Mouse (Mus musculus): ENCODE data around the gene Hao2. TPM values are rescaled to one million over a fixed set of nuclear protein-coding genes. Genes with fewer than 3 reads are reported as not detected.

Hao2 gene
- polyA plus RNA-seq, 1 experiment from 2014 or later, result not detected

- 80% methylated on average over 6 of the region's 6 CpGs for WGBS
- no peaks in the 10 kb centered on the region for H3K9me3 ChIP-seq
- H3K4me3 ChIP-seq, result no peak overlapping the region
- no peak overlapping the region for H3K27ac ChIP-seq (replicated peaks)
- H3K36me3 ChIP-seq (replicated peaks), result no peaks in the 10 kb centered on the region
- no peaks in the 10 kb centered on the region for H3K27me3 ChIP-seq (replicated peaks; ENCODE audit: low read depth, poor library complexity, severe bottlenecking)
- H3K4me1 ChIP-seq, result no peaks in the 10 kb centered on the region
- no peak for DNase-seq (ENCODE audit: low spot score)
These were observed 20.6 kb upstream of the Hao2 start for GRCm38 (mm10) chr3:98913591-98913990.

- H3K4me3 ChIP-seq, result no peak overlapping the region
- WGBS, result 93% methylated on average over 2 of the region's 2 CpGs
- no peak for DNase-seq (ENCODE audit: low spot score)
- H3K9me3 ChIP-seq, result no peaks in the 10 kb centered on the region
- no peaks in the 10 kb centered on the region for H3K4me1 ChIP-seq
- no peaks in the 10 kb centered on the region for H3K36me3 ChIP-seq (replicated peaks)
- H3K27me3 ChIP-seq (replicated peaks; ENCODE audit: low read depth, poor library complexity, severe bottlenecking), result no peaks in the 10 kb centered on the region
- no peak overlapping the region for H3K27ac ChIP-seq (replicated peaks)
These were observed 4.6 kb upstream of the Hao2 start for GRCm38 (mm10) chr3:98897606-98898005.

- no peaks in the 10 kb centered on the region for H3K4me1 ChIP-seq
- no peaks in the 10 kb centered on the region for H3K27me3 ChIP-seq (replicated peaks; ENCODE audit: low read depth, poor library complexity, severe bottlenecking)
- H3K36me3 ChIP-seq (replicated peaks), result no peaks in the 10 kb centered on the region
- no peaks in the 10 kb centered on the region for H3K9me3 ChIP-seq
- H3K4me3 ChIP-seq, result no peak overlapping the region
- 43% methylated on average over 10 of the region's 10 CpGs for WGBS
- peak; percentile 21 for DNase-seq (ENCODE audit: low spot score)
- no peak overlapping the region for H3K27ac ChIP-seq (replicated peaks)
These were observed 2.1 kb upstream of the Hao2 start for GRCm38 (mm10) chr3:98895071-98895601.

GRCm38 (mm10) chr3:98890430-98890829 is 2.6 kb downstream of the Hao2 start:
- Histone ChIP-seq H3K9me3 (no peaks in the 10 kb centered on the region), H3K27ac (replicated peaks) (no peak overlapping the region), H3K36me3 (replicated peaks) (no peaks in the 10 kb centered on the region), H3K27me3 (replicated peaks; ENCODE audit: low read depth, poor library complexity, severe bottlenecking) (no peaks in the 10 kb centered on the region), H3K4me3 (no peak overlapping the region), H3K4me1 (no peaks in the 10 kb centered on the region)
- 84% methylated on average over 4 of the region's 4 CpGs for WGBS
- DNase-seq (ENCODE audit: low spot score), result no peak

- 78% methylated on average over 2 of the region's 2 CpGs for WGBS
- H3K36me3 ChIP-seq (replicated peaks), result no peaks in the 10 kb centered on the region
- no peaks in the 10 kb centered on the region for H3K27me3 ChIP-seq (replicated peaks; ENCODE audit: low read depth, poor library complexity, severe bottlenecking)
- DNase-seq (ENCODE audit: low spot score), result no peak
- no peak overlapping the region for H3K4me3 ChIP-seq
- no peak overlapping the region for H3K27ac ChIP-seq (replicated peaks)
- H3K9me3 ChIP-seq, result no peaks in the 10 kb centered on the region
- no peaks in the 10 kb centered on the region for H3K4me1 ChIP-seq
These were observed 4.8 kb downstream of the Hao2 start for GRCm38 (mm10) chr3:98888206-98888605.

GRCm38 (mm10) chr3:98880831-98881230 is 12.2 kb downstream of the Hao2 start:
- Histone ChIP-seq H3K27me3 (replicated peaks; ENCODE audit: low read depth, poor library complexity, severe bottlenecking) (no peaks in the 10 kb centered on the region), H3K9me3 (no peaks in the 10 kb centered on the region), H3K36me3 (replicated peaks) (no peaks in the 10 kb centered on the region), H3K4me1 (no peaks in the 10 kb centered on the region), H3K4me3 (no peak overlapping the region), H3K27ac (replicated peaks) (no peak overlapping the region)
- no peak for DNase-seq (ENCODE audit: low spot score)
- WGBS, result 90% methylated on average over 2 of the region's 2 CpGs

- Histone ChIP-seq H3K27ac (replicated peaks) (no peak overlapping the region), H3K36me3 (replicated peaks) (no peaks in the 10 kb centered on the region), H3K9me3 (no peaks in the 10 kb centered on the region), H3K4me3 (no peak overlapping the region), H3K27me3 (replicated peaks; ENCODE audit: low read depth, poor library complexity, severe bottlenecking) (no peaks in the 10 kb centered on the region), H3K4me1 (no peaks in the 10 kb centered on the region)
- WGBS, result 74% methylated on average over 6 of the region's 6 CpGs
- DNase-seq (ENCODE audit: low spot score), result no peak
These were observed 12.8 kb downstream of the Hao2 start for GRCm38 (mm10) chr3:98880216-98880615.

- WGBS, result 89% methylated on average over 2 of the region's 2 CpGs
- no peaks in the 10 kb centered on the region for H3K36me3 ChIP-seq (replicated peaks)
- DNase-seq (ENCODE audit: low spot score), result no peak
These were observed 24.8 kb downstream of the Hao2 start for GRCm38 (mm10) chr3:98868219-98868618.

GRCm38 (mm10) chr3:98862800-98863199 is 30.2 kb downstream of the Hao2 start:
- Histone ChIP-seq H3K27me3 (replicated peaks; ENCODE audit: low read depth, poor library complexity, severe bottlenecking) (no peaks in the 10 kb centered on the region), H3K4me3 (no peak overlapping the region), H3K9me3 (no peaks in the 10 kb centered on the region), H3K36me3 (replicated peaks) (no peaks in the 10 kb centered on the region), H3K27ac (replicated peaks) (no peak overlapping the region), H3K4me1 (no peaks in the 10 kb centered on the region)
- no peak for DNase-seq (ENCODE audit: low spot score)
- WGBS, result 94% methylated on average over 1 of the region's 1 CpGs

More at GRCm38 (mm10) chr3:98868219-98868618, 24.8 kb downstream of the Hao2 start:
- Histone ChIP-seq H3K27ac (replicated peaks) (no peak overlapping the region), H3K4me1 (no peaks in the 10 kb centered on the region), H3K4me3 (no peak overlapping the region), H3K9me3 (no peaks in the 10 kb centered on the region), H3K27me3 (replicated peaks; ENCODE audit: low read depth, poor library complexity, severe bottlenecking) (no peaks in the 10 kb centered on the region)

- WGBS, result 82% methylated on average over 3 of the region's 3 CpGs
- Histone ChIP-seq H3K27ac (replicated peaks) (no peak within 1 kb of the TSS), H3K9me3 (no peaks in the 10 kb centered on the region), H3K36me3 (replicated peaks) (no peaks in the 10 kb centered on the region), H3K4me1 (no peaks in the 10 kb centered on the region), H3K4me3 (no peak within 1 kb of the TSS), H3K27me3 (replicated peaks; ENCODE audit: low read depth, poor library complexity, severe bottlenecking) (no peaks in the 10 kb centered on the region)
- DNase-seq (ENCODE audit: low spot score), result no peak
These were observed 33.5 kb downstream of the Hao2 start, which contains the start of gene Hsd3b1 for GRCm38 (mm10) chr3:98859576-98859975. Hsd3b1 (minus strand) TSS chr3:98859794.

GRCm38 (mm10) chr3:98858051-98858450 is 35.0 kb downstream of the Hao2 start:
- no peaks in the 10 kb centered on the region for H3K4me1 ChIP-seq
- H3K36me3 ChIP-seq (replicated peaks), result no peaks in the 10 kb centered on the region
- no peak overlapping the region for H3K4me3 ChIP-seq
- H3K9me3 ChIP-seq, result no peaks in the 10 kb centered on the region
- H3K27me3 ChIP-seq (replicated peaks; ENCODE audit: low read depth, poor library complexity, severe bottlenecking), result no peaks in the 10 kb centered on the region
- no peak overlapping the region for H3K27ac ChIP-seq (replicated peaks)
- 89% methylated on average over 2 of the region's 2 CpGs for whole genome bisulfite sequencing
- DNase-seq (ENCODE audit: low spot score), result no peak

- Histone ChIP-seq H3K4me1 (no peaks in the 10 kb centered on the region), H3K4me3 (no peak overlapping the region), H3K9me3 (no peaks in the 10 kb centered on the region), H3K27ac (replicated peaks) (no peak overlapping the region), H3K27me3 (replicated peaks; ENCODE audit: low read depth, poor library complexity, severe bottlenecking) (no peaks in the 10 kb centered on the region), H3K36me3 (replicated peaks) (no peaks in the 10 kb centered on the region)
- 44% methylated on average over 1 of the region's 1 CpGs for WGBS
- no peak for DNase-seq (ENCODE audit: low spot score)
These were observed 36.1 kb downstream of the Hao2 start for GRCm38 (mm10) chr3:98856892-98857291.

- Histone ChIP-seq H3K4me3 (no peak overlapping the region), H3K9me3 (no peaks in the 10 kb centered on the region), H3K36me3 (replicated peaks) (no peaks in the 10 kb centered on the region), H3K27ac (replicated peaks) (no peak overlapping the region), H3K4me1 (no peaks in the 10 kb centered on the region), H3K27me3 (replicated peaks; ENCODE audit: low read depth, poor library complexity, severe bottlenecking) (no peaks in the 10 kb centered on the region)
- WGBS, result 90% methylated on average over 3 of the region's 3 CpGs
- DNase-seq (ENCODE audit: low spot score), result no peak
These were observed 37.9 kb downstream of the Hao2 start for GRCm38 (mm10) chr3:98855160-98855559.

GRCm38 (mm10) chr3:98853685-98854084 is 39.4 kb downstream of the Hao2 start:
- H3K9me3 ChIP-seq, result no peaks in the 10 kb centered on the region
- no peaks in the 10 kb centered on the region for H3K36me3 ChIP-seq (replicated peaks)
- H3K4me3 ChIP-seq, result no peak overlapping the region
- no peaks in the 10 kb centered on the region for H3K4me1 ChIP-seq
- WGBS, result 51% methylated on average over 1 of the region's 1 CpGs
- H3K27ac ChIP-seq (replicated peaks), result no peak overlapping the region
- H3K27me3 ChIP-seq (replicated peaks; ENCODE audit: low read depth, poor library complexity, severe bottlenecking), result no peaks in the 10 kb centered on the region
- no peak for DNase-seq (ENCODE audit: low spot score)

Data from embryonic facial prominence, embryonic 10.5 days (tissue).